Mouse (Mus musculus) cerebellum, postnatal 36 days (tissue): ENCODE results near the gene Ripply2.
"Not testable (repeated sequence)": the region's sequence is repeated elsewhere in the genome, so short reads cannot be mapped to it uniquely, and the experiment has no call there.

Experiments
- DNase-seq, 2 experiments: peaks; one replicate each; pipeline ENCODE4 v3.0.0; 2021 to 2022; ENCODE audit warnings: mixed read lengths in 2 of 2

Gene Ripply2

GRCm38 (mm10) chr9:87015288-87015937, at the start of gene Ripply2:
Ripply2 (plus strand) TSS chr9:87015537.
- DNase-seq = peak; percentile 72 to 73

DNA sequence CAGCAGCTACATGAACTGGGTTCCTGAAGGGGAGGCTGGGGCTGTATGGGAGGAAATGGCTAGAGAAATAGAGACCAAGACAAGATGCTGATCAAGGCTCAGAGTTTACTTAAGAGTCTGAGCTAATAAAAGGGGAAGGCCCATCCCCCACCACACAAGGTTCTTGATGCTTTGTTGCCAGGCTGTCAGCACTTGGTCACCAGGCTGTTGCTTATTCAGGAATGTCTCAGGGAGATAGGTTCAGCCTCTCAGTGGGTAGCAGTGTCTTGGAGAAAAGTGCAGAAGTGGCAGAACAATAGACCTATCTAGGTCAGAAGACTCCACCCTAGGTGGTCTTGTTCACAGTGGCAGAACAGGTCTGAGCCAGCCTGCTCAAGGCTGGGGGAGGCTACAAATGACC, 42.9 kb upstream of the Ripply2 start:
- not testable (repeated sequence) for DNase-seq

DNA sequence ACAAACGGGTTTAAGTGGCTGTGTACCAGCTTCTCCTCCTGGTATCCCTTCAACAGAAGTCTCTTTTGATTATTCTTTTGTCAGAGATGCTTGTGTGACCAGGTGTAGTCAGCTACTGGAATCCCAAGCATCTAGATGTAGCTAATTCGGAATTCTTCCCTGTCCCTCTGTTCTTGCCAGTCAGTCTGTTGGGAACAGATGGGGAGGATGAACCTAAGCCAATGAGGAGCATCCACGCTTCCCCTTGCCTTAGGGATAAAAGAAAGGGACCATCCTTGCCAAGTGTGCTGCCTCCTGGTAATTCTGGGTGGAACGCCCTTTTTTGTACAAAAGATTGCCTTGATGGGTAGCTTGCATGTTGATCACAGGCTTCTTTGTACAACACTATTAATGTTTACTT, 41.8 kb upstream of the Ripply2 start:
- peak; percentile 74 to 81 for DNase-seq

- DNase-seq = peak; percentile 77 to 91
Observed at GRCm38 (mm10) chr9:86976896-86977295, 38.4 kb upstream of the Ripply2 start.

DNA sequence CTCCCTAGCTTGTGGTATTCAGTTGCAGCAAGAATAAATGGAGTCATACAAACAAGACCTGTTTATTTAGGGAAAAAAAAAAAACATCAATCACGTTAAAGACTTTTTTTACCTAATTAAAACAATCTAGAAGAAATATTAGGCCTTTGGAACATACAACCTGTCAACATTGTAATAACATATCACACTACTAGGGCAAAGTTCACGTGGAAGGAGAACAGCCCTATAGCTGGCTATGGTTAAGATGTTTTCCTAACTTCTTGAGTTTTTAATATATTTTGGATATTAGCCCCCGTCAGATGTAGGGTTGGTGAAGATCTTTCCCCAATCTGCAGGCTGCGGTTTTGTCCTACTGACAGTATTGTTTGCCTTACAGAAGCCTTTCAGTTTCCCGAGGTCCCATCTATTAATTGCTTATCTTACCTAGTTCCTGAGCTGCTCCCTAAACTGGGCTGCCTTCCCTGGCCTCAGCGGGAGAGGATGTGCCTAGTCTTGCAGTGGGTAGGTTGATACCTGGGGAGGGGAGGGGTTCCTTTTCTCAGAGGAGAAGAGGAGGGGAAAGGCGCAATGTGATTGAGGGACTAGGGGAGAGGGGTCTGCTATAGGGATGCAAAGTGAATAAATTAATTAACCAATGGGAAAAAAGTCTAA, 37.0 kb upstream of the Ripply2 start:
- peak; percentile 51 to 53 for DNase-seq

- no peak for DNase-seq
Observed at GRCm38 (mm10) chr9:86980048-86980447, 35.3 kb upstream of the Ripply2 start.

DNA sequence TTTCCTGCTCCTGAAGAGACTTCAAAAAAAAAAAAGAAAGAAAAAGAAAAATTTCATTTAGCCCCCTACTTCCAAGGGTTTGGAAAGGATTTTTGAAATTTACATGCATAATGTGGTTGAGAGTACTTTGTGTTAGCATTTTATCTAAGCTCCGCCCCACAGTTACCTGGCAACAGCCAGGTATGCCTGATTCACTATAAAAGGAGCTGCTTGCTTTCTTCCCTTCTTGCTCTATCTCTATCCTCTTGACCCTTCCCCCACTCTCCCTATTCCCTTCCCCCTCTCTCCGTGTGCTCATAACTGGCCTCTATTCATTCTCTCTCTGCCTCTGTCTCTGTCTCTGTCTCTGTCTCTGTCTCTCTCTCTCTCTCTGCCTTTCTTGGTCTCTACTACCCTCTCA, 34.4 kb upstream of the Ripply2 start:
- DNase-seq = no peak

DNA sequence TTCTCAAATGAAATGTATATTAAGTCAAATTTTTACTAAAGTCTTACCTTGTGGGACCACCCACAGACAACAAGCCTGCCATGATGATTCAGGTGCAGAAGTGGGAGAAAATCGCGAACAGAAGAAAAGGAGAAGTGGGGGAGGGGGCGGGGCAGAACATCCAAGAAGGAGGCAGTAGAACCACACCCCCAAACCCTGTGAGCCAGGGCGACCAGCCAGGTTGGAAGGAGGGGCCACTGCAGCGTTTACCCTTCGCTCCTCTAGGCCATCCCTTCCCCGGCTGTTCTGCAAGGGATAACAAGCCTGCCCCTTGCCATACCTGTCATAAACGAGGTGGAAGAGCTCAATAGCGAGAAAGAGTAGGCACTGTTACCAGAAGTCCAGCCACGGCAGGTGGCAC, 33.8 kb upstream of the Ripply2 start:
- DNase-seq = peak in 1 of 2 experiments; percentile 15

DNA sequence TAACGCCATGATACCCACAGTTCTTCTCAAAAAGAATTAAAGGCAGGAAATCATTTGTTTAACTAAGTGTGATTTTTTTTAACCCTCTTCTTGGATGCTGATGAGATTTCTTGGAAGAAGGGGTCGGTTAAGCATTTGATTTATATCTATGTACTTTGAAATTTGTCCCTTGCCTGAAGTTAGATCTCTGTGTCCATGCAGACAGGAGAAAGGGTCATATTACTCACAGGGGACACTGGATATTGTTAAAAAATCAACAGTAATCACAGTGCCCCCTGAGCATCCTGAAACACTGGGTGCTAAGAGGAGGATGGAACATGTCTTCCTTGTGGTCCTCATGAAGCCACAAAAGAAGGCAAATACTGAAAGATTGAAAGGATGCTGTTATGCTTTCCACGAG, 30.8 kb upstream of the Ripply2 start:
- no peak for DNase-seq

- DNase-seq = no peak
Observed at GRCm38 (mm10) chr9:86985105-86985504, 30.2 kb upstream of the Ripply2 start.

- no peak for DNase-seq
Observed at GRCm38 (mm10) chr9:86986703-86987296, 28.5 kb upstream of the Ripply2 start.

DNA sequence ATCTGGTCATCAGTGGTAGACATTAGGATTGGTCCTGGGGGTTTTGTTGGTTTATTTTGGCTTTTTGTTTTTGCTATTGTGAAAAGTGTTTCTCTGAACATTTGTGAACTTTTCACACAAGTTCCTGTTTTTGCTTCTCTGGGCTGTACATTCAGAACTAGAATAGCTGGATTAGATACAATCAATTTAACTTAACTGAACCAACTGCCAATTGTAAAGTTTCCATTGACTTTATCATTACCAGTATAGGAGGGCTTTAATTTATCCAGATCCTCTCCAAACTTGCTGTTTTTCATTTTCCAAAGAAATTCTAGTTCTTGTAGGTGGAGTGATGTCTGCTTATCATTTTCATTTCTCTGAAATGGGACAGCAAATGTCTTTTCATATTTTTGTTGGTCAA, 25.5 kb upstream of the Ripply2 start:
- DNase-seq = no peak

DNA sequence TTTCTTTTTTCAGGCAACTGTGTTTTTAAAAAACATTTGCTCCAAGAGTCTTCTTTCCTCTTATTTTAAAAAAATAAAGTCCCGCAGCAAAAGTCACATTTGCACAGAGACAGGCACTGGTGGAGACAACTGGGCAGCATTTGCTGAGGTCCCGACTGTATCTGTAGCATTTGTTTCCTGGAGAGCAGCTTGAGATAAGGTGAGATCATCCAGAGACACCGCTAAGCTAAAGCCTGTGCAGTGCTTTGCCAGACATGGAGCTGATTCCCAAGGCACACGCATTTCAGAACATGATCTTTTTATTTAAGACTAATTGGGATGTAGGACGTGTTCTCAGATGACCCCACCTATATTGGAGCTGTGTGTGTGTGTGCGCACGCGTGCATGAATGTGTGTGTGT, 23.6 kb upstream of the Ripply2 start:
- peak in 1 of 2 experiments; percentile 13 for DNase-seq

GRCm38 (mm10) chr9:86997046-86997691, 18.2 kb upstream of the Ripply2 start:
- DNase-seq = no peak

DNA sequence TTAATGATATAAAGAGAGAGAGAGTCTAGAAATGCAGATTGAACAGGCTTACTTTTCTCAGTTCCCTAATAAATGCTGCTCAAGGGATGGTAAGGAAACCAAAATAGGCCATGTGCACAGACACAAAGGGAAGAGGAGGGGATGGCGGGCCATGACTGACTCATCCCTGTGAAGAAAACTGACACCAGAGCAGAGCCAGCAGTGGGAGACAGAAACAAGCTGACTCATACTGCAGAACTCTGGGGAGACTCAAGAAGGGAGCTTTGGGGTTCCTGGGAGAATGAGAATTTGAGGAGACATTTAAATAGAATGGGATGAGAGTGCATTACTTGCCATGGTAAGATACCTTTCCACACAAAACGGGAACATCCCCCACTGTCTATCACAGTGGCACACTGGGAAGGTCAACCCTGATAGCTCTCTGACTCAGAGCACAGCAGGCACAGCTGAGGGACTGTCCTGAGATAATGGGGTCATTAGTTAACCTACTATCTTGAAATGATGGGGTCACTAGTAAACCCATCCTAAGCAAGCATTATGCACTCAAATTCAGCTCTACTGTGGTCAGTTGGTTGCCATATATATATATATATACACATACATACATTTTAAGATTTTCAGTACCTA, 15.3 kb upstream of the Ripply2 start:
- no peak for DNase-seq

- DNase-seq = peak in 1 of 2 experiments; percentile 15
Observed at GRCm38 (mm10) chr9:87004701-87005434, 10.5 kb upstream of the Ripply2 start.

DNA sequence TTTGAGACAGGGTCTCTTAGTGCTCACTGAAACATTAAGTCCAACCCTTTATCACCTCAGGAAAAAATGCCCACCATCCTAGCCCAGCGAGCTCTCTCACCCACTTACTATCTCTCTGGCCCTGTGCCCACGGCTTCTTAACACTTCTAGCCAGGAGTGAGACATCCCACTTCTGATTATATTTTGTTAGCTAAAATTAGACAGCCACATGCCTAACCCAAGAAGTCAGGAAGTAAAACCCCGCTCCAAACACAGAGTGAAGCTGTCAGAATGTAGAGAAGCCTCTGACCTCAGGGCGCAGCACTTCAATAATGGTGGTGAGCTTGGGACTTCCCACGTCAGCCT, 9.9 kb upstream of the Ripply2 start:
- DNase-seq = peak in 1 of 2 experiments; percentile 19

DNA sequence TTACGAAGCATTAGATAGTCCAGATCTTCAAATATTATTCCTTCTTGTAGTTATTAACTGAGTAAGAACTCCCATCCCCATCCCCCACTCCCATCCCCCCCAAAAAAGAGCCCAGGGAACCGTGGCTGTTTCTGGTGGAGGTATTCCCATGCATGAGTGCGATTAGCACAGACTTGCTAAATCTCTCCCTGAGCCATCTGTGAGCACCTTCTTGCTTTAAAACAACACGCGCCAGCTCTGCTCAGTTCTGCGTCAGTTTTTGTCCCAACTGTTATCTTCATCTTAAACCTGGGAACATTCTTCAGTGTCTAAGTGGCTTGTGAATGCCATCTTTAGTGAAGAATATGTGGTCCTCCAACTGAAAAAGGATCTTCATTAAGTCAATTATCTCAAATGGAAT, 6.8 kb upstream of the Ripply2 start:
- no peak for DNase-seq

GRCm38 (mm10) chr9:87008919-87009318, 6.4 kb upstream of the Ripply2 start:
- DNase-seq = no peak

DNA sequence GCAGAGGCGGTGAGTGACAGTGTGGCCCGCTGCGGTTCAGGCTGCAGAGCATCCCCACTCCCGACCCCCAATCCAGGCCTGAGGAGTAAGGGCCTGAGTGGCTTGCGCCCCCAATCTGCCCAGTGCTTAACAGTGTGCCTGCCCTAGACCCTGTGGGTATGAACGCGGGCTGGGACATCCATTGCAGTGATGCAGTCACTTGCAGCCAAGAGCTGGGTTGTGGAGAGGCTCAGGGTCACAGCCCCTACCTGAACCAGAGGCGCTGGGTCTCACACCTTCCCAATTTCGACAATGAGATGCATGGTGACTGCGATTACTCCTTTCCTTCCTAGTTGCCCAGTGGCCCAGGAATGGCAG, 579 bp downstream of the Ripply2 start:
- no peak for DNase-seq

DNA sequence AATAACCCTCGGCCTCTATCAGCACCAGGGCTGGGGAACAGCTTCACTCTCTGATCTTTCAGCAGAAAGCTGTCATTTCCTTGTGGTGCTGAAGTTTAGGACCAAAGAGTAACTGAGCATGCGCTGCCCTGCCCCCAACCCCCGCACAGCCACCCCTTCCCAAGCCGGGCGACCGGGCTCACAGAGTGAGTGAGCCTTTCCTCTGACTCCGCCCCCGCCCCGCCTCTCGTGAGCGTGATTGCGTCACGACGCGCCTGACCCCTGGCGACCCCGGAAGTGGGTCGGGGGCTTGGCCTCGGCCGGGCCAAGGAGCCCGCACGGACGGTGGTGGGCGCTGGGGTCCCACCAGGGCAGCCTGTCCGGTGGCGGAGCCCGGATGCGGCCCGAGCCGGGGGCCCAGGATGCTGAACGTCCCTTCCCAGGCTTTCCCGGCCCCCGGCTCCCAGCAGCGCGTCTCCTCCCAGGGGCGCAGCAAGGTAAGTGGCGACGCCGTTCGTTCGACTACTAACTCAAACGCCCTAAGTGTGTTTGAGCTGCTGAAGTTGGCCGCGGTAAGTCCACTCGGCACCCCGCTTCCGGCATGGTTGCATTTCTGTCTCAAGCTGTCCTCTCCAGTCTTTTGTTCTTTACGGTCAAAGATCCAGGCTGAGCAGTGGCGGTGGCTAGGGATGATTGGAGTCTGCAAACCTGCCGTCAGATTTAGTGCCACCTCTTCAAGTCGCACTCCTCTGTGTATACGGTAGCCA, 6.6 kb downstream of the Ripply2 start, which contains the start of gene Cyb5r4:
Cyb5r4 (plus strand) TSS at position 237 of the 746 bp plus-strand sequence.
- DNase-seq = peak; percentile 90 to 95

DNA sequence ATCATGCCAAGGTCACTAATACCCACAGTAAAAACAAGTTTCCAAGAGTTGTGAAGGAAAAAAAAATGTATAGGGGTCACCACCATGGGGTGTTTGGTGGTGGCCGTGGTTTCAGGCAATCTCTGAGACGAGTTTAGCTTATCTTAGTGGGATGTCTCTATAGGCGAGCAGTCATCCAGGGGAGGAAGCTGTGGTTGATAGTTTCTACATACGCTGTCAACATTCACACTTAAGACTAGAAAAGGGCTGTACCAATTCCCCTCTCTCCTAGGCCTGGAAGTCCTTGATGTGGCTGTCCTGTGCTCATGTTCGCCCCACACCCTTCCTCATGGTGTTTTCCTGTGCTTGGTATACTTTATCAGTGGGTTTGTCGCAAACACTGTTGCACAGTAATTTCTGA, 10.4 kb downstream of the Ripply2 start:
- DNase-seq = no peak
